Mouse (Mus musculus) forebrain, embryonic 11.5 days (tissue): ENCODE measurements around the gene Gpc2. TPM values are rescaled to one million over a fixed set of nuclear protein-coding genes. Genes with fewer than 3 reads are reported as not detected.

Source experiments
- ATAC-seq: fragments of 200-750 bp; cut with Nextera tagmentation; replicated peaks from 2 replicates; pipeline ENCODE4 v1.8.0; 2017; ENCODE audit warnings: moderate TSS enrichment; ENCODE audit not compliant: low FRiP score
- DNase-seq: peaks from one replicate; pipeline ENCODE4 v3.0.0-alpha.2; 2017; ENCODE audit warnings: low spot score
- H3K27ac ChIP-seq: fragments of 300-500 bp; sonication (generic); 2 replicates; pipeline ENCODE4 v1.5.1; 2014; ENCODE audit warnings: low read depth, low read length
- H3K27me3 ChIP-seq: fragments of 300-500 bp; sonication (generic); 2 replicates; pipeline ENCODE4 v1.6.1; 2014; ENCODE audit warnings: mild to moderate bottlenecking, low read length, mixed read lengths; ENCODE audit not compliant: control insufficient read depth, insufficient read depth
- H3K36me3 ChIP-seq: fragments of 300-500 bp; sonication (generic); 2 replicates; pipeline ENCODE4 v1.6.1; 2014; ENCODE audit warnings: mild to moderate bottlenecking, low read length, moderate library complexity, mixed read lengths; ENCODE audit not compliant: control insufficient read depth, insufficient read depth
- H3K4me1 ChIP-seq: fragments of 300-500 bp; sonication (generic); replicated peaks from 2 replicates; pipeline ENCODE4 v1.6.1; 2014; ENCODE audit warnings: low read length, mixed read lengths; ENCODE audit not compliant: control insufficient read depth, insufficient read depth
- H3K4me2 ChIP-seq: fragments of 300-500 bp; sonication (generic); 2 replicates; pipeline ENCODE4 v1.6.1; 2014; ENCODE audit warnings: low read depth, mild to moderate bottlenecking, low read length, moderate library complexity, mixed read lengths; ENCODE audit not compliant: severe bottlenecking
- H3K4me3 ChIP-seq: fragments of 300-500 bp; sonication (generic); 2 replicates; pipeline ENCODE4 v1.5.1; 2014; ENCODE audit warnings: low read depth, low read length
- H3K9ac ChIP-seq: fragments of 300-500 bp; sonication (generic); 2 replicates; pipeline ENCODE4 v1.6.1; 2014; ENCODE audit warnings: low read length
- H3K9me3 ChIP-seq: fragments of 300-500 bp; sonication (generic); 2 replicates; pipeline ENCODE4 v1.6.1; 2016; ENCODE audit warnings: low read length, mixed read lengths; ENCODE audit not compliant: control insufficient read depth
- WGBS: fragments of 180-500 bp; shearing (Covaris S2); extraction: QIAGEN DNeasy Blood & Tissue Kit; methylation state at CpG from one replicate; pipeline ENCODE4 v1.1.7; 2014; 5-methylcytosine and 5-hydroxymethylcytosine counted together
- polyA plus RNA-seq: library from polyadenylated mRNA; unstranded; fragments of >200 nt; fragmentation: Nextera tagmentation; extraction: Ambion mirVana; gene quantifications from 2 replicates; pipeline ENCODE4 v1.2.1, GENCODE M21; 2014

Gpc2 gene
- polyA plus RNA-seq, 1 experiment from 2014 or later = 14.7 TPM

GRCm38 (mm10) chr5:138280829-138281228 is 1.0 kb upstream of the Gpc2 start:
- H3K4me3 ChIP-seq = no peak overlapping the region
- H3K4me1 ChIP-seq = peaks cover 8% of the 10 kb centered on the region
- 91% methylated on average over 15 of the region's 15 CpGs for WGBS
- H3K27me3 ChIP-seq = peaks cover 2% of the 10 kb centered on the region; the same call in 1 of the 2 replicates
- no peaks in the 10 kb centered on the region; the same call in 1 of the 2 replicates for H3K36me3 ChIP-seq
- ATAC-seq (no peak), DNase-seq (no peak)
- peaks cover 4% of the 10 kb centered on the region; the same call in 1 of the 2 replicates for H3K9me3 ChIP-seq
- no peak overlapping the region for H3K4me2 ChIP-seq
- no peak overlapping the region for H3K27ac ChIP-seq
- H3K9ac ChIP-seq = no peak overlapping the region

GRCm38 (mm10) chr5:138280425-138280768 is 592 bp upstream of the Gpc2 start:
- peak overlapping the region; percentile 58 for H3K4me2 ChIP-seq

GRCm38 (mm10) chr5:138277994-138278393 is 1.8 kb downstream of the Gpc2 start:
- no peak overlapping the region for H3K4me3 ChIP-seq
- ATAC-seq (no peak), DNase-seq (no peak)
- H3K27ac ChIP-seq = no peak overlapping the region
- 87% methylated on average over 7 of the region's 7 CpGs for WGBS
- peak overlapping the region; percentile 58 for H3K4me2 ChIP-seq
- H3K9ac ChIP-seq = no peak overlapping the region
- peaks cover 4% of the 10 kb centered on the region; the same call in 1 of the 2 replicates for H3K9me3 ChIP-seq
- no peaks in the 10 kb centered on the region; the same call in 1 of the 2 replicates for H3K36me3 ChIP-seq
- peaks cover 21% of the 10 kb centered on the region for H3K4me1 ChIP-seq
- H3K27me3 ChIP-seq = peaks cover 2% of the 10 kb centered on the region; the same call in 1 of the 2 replicates

More at GRCm38 (mm10) chr5:138280425-138280768, 592 bp upstream of the Gpc2 start:
- ATAC-seq (no peak), DNase-seq (no peak)
- peaks cover 2% of the 10 kb centered on the region; the same call in 1 of the 2 replicates for H3K27me3 ChIP-seq
- H3K4me3 ChIP-seq = peak overlapping the region; percentile 70; the same call in 1 of the 2 replicates
- peaks cover 4% of the 10 kb centered on the region; the same call in 1 of the 2 replicates for H3K9me3 ChIP-seq
- no peak overlapping the region for H3K9ac ChIP-seq
- H3K36me3 ChIP-seq = no peaks in the 10 kb centered on the region; the same call in 1 of the 2 replicates
- peaks cover 13% of the 10 kb centered on the region for H3K4me1 ChIP-seq
- 24% methylated on average over 26 of the region's 26 CpGs for WGBS
- no peak overlapping the region for H3K27ac ChIP-seq

GRCm38 (mm10) chr5:138275216-138276050 is 4.4 kb downstream of the Gpc2 start:
- Histone ChIP-seq H3K4me3 (peak overlapping the region; percentile 11), H3K4me1 (peaks cover 21% of the 10 kb centered on the region), H3K4me2 (peak overlapping the region; percentile 55), H3K9me3 (no peaks in the 10 kb centered on the region), H3K27ac (no peak overlapping the region), H3K9ac (peak overlapping the region; percentile 53), H3K27me3 (no peaks in the 10 kb centered on the region; the same call in 1 of the 2 replicates), H3K36me3 (no peaks in the 10 kb centered on the region; the same call in 1 of the 2 replicates)
- DNase-seq (peak; percentile 64), ATAC-seq (no peak)
- whole genome bisulfite sequencing = 8% methylated on average over 41 of the region's 41 CpGs

GRCm38 (mm10) chr5:138274186-138274585 is 5.6 kb downstream of the Gpc2 start:
- Histone ChIP-seq H3K9ac (no peak overlapping the region), H3K9me3 (no peaks in the 10 kb centered on the region), H3K27ac (no peak overlapping the region), H3K4me1 (peaks cover 21% of the 10 kb centered on the region), H3K36me3 (no peaks in the 10 kb centered on the region; the same call in 1 of the 2 replicates), H3K27me3 (no peaks in the 10 kb centered on the region; the same call in 1 of the 2 replicates), H3K4me3 (no peak overlapping the region), H3K4me2 (no peak overlapping the region)
- WGBS = 60% methylated on average over 8 of the region's 8 CpGs
- ATAC-seq (no peak), DNase-seq (no peak)

- H3K27me3 ChIP-seq = no peaks in the 10 kb centered on the region; the same call in 1 of the 2 replicates
- WGBS = 1% methylated on average over 12 of the region's 12 CpGs
- peak within 1 kb of the TSS; percentile 57 for H3K9ac ChIP-seq
- ATAC-seq (peak; percentile 34; the same call in 1 of the 2 replicates), DNase-seq (peak; percentile 69)
- peak within 1 kb of the TSS; percentile 40; the same call in 1 of the 2 replicates for H3K4me2 ChIP-seq
- H3K27ac ChIP-seq = no peak within 1 kb of the TSS
- H3K4me3 ChIP-seq = peak within 1 kb of the TSS; percentile 14; the same call in 1 of the 2 replicates
- H3K9me3 ChIP-seq = no peaks in the 10 kb centered on the region
- no peaks in the 10 kb centered on the region; the same call in 1 of the 2 replicates for H3K36me3 ChIP-seq
- peaks cover 21% of the 10 kb centered on the region for H3K4me1 ChIP-seq
Observed at GRCm38 (mm10) chr5:138272409-138272923, 7.3 kb downstream of the Gpc2 start, which contains the start of gene Gal3st4. TSS of gene Gal3st4 (minus strand) at chr5:138272840.

GRCm38 (mm10) chr5:138271232-138271631 is 8.6 kb downstream of the Gpc2 start:
- WGBS = 43% methylated on average over 3 of the region's 3 CpGs
- no peaks in the 10 kb centered on the region for H3K36me3 ChIP-seq
- no peak overlapping the region for H3K27ac ChIP-seq
- peaks cover 17% of the 10 kb centered on the region for H3K4me1 ChIP-seq
- H3K27me3 ChIP-seq = no peaks in the 10 kb centered on the region; the same call in 1 of the 2 replicates
- H3K9me3 ChIP-seq = no peaks in the 10 kb centered on the region
- DNase-seq (no peak), ATAC-seq (no peak)
- no peak overlapping the region for H3K4me2 ChIP-seq
- no peak overlapping the region for H3K9ac ChIP-seq
- H3K4me3 ChIP-seq = no peak overlapping the region

GRCm38 (mm10) chr5:138268980-138269379 is 10.8 kb downstream of the Gpc2 start:
- no peaks in the 10 kb centered on the region for H3K9me3 ChIP-seq
- H3K9ac ChIP-seq = no peak overlapping the region
- H3K4me3 ChIP-seq = no peak overlapping the region
- no peak for DNase-seq
- WGBS = 83% methylated on average over 4 of the region's 4 CpGs
- no peak overlapping the region for H3K4me2 ChIP-seq
- H3K4me1 ChIP-seq = no peaks in the 10 kb centered on the region; the same call in 1 of the 2 replicates
- H3K27ac ChIP-seq = no peak overlapping the region
- H3K27me3 ChIP-seq = no peaks in the 10 kb centered on the region; the same call in 1 of the 2 replicates
- H3K36me3 ChIP-seq = no peaks in the 10 kb centered on the region
- ATAC-seq = no peak
